Mouse (Mus musculus) monocyte, adult 59 days (primary cell): ENCODE results near the gene Rpl37a. TPM values are rescaled to one million over a fixed set of nuclear protein-coding genes. Genes with fewer than 3 reads are reported as not detected.

Source experiments
- total RNA-seq, 2 experiments: library from RNA; stranded (reverse); gene quantifications; one replicate each; pipeline ENCODE4 v1.2.4; 2023

The Rpl37a gene
- total RNA-seq, result 1,000 to 10,000 TPM; 1,642 to 1,741 TPM

GRCm38 (mm10) chr1:72710753-72711653 lies at the start of gene Rpl37a:
TSS of gene Rpl37a (plus strand) at chr1:72711290.

GRCm38 (mm10) chr1:72700479-72700878 lies 10.6 kb upstream of the Rpl37a start, which contains the start of gene Ankar:
TSS of gene Ankar (minus strand) at chr1:72700579.

Other genes starting within 250 kb of the Rpl37a start
- not detected for gene March4, start 174.4 kb upstream of the Rpl37a start, total RNA-seq
- gene Smarcal1, start 128.0 kb upstream of the Rpl37a start, total RNA-seq, result 10 to 100 TPM; 24.0 to 29.3 TPM
- not detected for gene Ankar, start 10.7 kb upstream of the Rpl37a start, total RNA-seq
- gene Igfbp2, start 113.2 kb downstream of the Rpl37a start, total RNA-seq, result not detected
- gene Igfbp5, start 163.6 kb downstream of the Rpl37a start, total RNA-seq, result 1 to 10 TPM; 2.9 to 5.0 TPM